Mouse (Mus musculus) 3134 (cell line): ENCODE data around the gene Eif4g1.
A peak's percentile ranks its signal among the peaks of the same experiment; 100 is the strongest.

Experiments used
- DNase-seq: peaks from one replicate; pipeline ENCODE4 v3.0.0-alpha.2; 2011; ENCODE audit warnings: low spot score; ENCODE audit not compliant: insufficient read length; ENCODE audit errors: extremely low read depth

Gene Eif4g1

DNA sequence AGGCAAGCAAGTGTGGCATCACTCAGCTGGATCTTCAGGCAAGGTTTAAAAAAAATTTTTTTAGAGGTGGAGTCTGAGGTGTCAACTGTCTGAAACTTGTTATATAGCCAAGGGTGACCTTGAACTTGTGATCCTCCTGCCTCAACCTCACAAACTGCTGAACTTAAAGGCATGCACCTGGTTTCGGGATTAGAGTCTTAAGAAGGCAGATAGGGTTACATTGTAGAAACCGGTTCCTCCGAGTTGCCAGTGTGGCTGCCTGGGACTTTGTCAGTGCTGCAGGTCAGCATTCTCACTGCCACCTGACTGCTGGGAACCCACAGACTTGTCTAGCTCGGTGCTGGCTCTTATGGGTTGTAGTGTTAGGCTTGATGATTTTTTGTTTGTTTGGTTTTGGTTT, 55.1 kb downstream of the Eif4g1 start:
- DNase-seq: no peak

DNA sequence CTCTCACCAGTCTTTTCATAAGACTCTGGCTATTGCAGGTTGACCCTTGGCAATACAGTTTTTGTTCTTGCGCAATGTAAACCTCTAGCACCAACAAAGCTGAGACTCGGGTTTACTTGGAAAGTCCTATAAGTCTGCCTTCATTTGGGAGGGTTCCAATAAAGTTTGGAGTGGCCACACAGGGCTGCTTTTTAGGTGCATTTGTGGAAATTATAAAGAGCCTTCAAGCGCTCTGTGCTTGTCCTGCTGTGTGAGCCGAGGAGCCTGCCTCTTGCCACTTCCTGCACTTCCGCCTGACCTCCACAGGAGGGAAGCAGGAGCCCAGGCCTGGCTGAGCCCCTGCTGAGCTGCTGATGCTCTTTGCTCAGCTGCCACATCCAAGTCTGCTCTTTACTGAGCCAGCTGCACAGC, 56.2 kb downstream of the Eif4g1 start:
- peak; percentile 59 for DNase-seq

DNA sequence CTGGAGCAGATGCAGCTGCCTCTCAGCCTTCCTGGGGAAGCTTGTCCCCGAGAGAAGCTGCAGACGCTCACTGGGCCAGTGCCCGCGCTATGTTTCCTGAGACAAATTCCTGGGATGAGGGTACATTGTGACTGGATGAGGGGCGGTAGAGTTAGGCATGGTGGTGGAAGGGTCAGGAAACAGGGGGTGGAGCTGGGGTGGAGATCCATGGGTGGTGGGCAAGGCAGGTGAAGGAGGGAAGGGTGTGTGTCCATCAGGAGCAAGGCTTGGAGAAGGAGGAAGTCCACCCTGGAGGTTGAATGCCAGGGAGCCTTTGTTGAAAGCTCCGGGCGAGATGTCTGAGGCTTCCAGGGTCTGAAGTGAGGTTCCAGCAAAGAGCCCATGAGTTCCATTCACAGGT, 57.2 kb downstream of the Eif4g1 start:
- no peak for DNase-seq

DNA sequence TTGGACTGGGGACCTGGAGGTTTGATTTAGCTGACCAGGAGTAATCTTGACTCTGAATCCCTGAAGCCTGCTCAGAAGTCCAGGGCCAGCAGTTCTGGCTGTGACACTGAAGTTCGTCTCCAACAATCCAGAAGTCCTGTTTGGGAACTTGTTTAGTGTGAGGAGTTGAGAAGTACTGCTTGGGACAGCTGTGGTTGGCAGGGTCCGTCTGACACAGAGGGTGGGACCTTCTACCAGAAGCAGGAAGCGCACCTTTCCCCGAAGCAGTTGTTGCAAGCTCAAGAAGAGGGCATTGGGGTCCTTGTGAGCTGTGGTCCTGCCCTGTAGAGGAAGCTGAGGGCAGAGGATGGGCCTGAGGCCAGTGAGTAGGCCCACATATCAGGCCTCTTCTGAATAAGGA, 57.6 kb downstream of the Eif4g1 start:
- DNase-seq: no peak

DNA sequence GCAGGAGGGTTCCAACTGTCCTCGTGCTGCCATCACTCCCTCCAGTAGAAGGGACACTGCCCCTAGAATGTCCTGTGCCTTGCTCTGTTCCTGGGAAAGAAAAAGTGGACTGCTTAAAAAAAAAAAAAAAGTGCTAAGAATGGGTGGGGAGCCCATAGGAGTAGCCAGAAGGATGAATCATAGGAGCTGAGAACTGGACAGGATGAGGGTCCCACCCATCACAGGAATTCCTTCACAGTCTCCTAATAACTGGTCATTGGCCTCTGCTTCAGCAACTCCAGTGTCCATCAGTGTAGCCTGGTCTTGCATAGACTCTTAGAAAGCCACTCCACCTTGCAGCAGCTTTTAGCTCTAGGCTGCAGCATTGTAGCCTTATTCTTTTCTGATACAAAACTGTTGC, 58.3 kb downstream of the Eif4g1 start:
- DNase-seq: peak; percentile 74

DNA sequence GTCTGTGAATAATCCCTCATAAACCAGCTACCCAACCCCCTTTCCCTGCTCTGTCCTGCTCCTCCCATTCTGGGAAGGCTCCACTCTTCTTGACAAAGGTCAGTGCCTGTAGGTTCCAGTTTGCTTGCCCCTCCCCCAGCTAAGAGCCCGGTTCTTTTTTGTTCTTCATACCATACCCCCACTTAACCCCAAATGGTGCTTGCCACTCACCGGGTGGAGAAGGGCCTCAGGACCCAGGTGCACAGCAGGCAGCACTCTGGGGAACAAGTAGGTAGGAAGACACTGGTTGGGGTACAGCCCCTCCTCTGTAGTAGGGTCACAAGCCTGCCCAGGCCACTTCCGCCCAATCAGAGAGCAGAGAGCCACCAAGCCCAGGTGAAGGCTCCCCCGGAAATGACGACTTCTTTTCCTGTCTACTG, 62.2 kb downstream of the Eif4g1 start:
- DNase-seq: no peak

DNA sequence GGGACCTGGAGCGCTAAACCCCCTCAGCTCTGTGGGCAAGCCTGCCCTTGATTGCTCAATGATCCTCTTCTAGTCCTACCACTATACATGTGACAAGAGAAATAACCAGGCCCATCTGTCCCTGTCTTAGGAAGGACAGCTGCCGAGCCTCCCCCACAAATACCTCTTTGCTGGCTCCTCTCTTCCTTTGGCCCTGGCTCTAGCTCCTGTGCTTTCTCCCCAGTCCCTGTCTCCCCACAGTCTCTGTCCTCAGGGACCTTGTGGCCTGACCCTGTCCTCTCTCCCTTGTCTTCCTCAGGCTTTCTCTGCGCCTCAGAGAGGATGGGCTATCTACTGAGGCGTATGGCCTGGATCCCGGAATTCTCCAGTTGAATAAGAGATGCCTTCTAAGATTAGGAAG, 63.6 kb downstream of the Eif4g1 start:
- no peak for DNase-seq

DNA sequence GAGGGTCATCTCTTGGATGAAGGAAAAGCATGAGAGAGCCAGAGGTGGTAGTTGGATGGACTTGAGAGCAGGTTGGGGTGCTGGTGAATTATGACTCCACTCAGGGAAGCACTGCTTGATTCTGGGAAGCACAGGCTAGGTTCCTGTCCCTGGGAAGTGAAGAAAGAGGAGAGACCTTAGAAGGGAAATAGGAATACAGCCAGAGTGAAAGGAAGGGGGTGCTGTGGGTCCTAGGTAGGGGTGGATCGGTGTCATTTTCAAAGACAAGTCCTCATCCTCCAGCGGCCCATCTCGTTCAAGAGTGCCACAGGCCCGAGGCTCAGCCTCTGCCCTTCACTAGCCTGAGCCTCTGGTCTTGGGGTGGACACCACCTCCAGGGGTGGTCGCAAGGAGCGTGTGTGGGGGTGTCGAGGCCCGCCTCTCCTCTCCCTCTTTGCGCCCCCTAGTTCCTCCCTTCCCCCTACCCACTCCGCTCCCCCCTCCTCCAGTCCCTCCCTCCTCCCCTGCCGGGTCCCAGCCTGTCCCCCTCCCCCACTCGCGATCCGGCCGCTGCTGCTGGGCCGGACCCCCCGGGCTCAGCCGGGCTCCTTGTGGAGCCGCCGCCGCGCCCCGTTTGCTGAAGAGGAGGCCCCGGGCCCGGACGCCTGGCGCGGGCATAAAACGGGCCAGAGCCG, 64.3 kb downstream of the Eif4g1 start:
- no peak for DNase-seq

DNA sequence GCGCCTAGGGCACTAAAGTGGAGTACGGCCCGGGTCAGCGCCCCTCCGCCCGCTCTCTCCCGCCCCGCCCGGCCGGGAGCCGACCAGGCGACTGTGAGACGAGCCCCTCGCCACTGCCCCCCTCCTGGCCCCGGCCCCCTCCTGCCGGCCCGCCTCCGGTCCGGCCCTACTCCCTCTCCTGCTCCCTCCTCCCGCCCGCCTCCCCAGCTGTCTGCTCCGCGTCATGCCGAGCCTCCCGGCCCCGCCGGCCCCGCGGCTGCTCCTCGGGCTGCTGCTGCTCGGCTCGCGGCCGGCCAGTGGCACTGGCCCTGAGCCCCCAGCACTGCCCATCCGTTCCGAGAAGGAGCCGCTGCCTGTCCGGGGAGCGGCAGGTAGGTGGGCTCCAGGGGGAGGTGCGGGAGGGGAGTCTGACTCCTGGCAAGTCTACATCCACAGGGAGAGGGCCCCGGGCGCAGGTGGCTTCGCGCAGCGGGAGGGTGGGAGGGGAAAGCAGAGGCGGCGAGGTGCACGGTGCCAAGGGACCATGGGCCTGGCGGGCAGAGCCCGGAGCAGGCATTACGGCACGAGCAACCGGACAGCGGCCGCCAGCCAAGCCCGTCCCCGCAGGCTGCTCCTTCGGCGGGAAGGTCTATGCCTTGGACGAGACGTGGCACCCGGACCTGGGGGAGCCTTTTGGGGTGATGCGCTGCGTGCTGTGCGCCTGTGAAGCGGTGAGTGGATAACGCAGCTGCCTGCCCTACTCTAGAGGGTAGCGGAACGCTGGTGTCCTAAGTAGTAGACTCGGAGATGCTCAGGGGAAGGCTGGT, 65.0 kb downstream of the Eif4g1 start, which contains the start of gene Chrd:
Gene Chrd (plus strand): TSS at position 203 of the 806 bp plus-strand sequence.
- DNase-seq: peak; percentile 71

DNA sequence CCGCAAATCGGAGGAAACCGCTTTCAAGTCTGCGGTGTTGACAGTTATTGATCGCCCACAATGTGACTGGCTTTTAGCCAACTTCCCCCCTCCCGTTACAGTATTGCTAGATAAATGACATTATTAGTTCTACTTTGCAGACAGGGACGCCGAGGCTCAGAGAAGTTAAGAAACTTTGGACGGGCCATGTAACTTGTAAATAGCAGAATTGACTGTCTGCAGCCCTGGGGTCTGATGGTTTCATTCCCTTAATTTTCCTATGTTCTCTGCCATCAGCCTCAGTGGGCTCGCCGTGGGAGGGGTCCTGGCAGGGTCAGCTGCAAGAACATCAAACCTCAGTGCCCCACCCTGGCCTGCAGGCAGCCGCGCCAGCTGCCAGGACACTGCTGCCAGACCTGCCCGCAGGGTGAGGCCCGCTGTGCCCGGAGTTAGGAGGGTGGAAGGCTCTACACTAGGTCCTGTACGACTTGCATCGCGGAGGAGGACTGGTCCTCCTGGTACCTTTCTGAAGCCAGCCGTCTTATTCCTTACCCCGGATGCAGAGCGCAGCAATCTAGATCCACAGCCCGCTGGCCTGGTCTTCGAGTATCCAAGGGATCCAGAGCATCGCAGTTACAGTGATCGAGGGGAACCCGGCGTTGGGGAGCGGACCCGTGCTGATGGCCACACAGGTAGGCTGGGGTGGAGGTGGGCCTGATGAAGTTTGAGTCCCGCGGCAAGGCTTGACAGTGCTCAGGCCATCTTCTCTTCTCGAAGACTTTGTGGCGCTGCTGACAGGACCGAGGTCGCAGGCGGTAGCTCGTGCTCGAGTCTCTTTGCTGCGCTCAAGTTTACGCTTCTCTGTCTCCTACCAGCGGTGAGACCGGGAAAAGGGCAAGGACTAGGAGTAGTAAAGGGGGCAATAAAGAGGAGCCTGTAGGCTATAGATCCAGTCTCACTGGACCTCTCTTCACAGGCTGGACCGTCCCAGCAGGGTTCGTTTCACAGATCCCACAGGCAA, 65.9 kb downstream of the Eif4g1 start, which contains the start of gene Thpo:
Gene Thpo (minus strand): TSS at position 781 of the 1,000 bp plus-strand sequence.
- no peak for DNase-seq

DNA sequence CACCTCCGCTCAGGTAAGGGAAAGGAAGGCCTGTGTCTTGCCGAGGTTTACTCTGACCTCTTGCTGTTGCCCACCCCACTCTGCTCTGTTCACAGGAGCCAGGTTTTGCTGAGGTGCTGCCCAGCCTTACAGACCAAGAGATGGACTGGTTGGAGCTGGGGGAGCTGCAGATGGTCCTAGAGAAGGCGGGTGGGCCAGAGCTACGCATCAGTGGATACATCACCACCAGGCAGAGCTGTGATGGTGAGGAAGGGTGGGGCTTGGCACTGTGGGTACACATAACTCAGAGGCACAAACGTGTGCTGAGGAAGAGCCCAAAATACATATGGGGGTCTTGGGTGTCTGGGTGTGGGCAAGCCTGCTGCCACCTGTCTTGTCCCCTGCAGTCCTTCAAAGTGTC, 67.5 kb downstream of the Eif4g1 start:
- no peak for DNase-seq

DNA sequence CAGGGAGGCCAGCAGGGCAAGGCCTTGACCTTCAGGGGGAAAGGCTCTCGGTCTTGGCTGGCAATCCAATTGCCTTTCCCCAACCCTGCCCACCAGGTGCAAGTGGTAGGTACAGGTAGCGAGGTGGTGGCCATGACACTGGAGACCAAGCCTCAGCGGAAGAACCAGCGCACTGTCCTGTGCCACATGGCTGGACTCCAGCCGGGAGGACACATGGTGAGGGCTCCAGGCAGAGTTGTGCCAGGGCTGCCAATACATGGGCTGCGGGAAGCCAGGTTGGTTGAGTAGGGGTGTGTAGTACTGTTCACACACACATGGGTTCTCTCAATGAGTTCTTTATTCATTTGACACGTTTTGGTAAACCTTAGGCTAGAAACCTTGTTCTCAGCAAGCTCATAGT, 68.1 kb downstream of the Eif4g1 start:
- DNase-seq: no peak

DNA sequence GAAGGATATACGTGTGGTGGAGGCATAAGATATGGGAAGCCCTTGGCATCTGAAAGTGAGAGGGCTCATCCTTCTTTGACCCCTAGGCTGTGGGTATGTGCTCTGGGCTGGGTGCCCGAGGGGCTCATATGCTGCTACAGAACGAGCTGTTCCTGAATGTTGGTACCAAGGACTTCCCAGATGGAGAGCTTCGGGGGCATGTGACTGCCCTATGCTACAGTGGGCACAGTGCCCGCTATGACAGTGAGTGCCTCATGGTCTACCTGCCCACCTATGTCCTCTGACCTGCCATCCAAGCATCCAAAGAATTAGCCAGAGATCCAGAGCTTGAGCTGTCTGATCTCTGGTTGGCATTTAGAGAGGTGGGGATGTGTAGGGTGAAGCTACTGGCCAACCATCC, 68.7 kb downstream of the Eif4g1 start:
- no peak for DNase-seq

DNA sequence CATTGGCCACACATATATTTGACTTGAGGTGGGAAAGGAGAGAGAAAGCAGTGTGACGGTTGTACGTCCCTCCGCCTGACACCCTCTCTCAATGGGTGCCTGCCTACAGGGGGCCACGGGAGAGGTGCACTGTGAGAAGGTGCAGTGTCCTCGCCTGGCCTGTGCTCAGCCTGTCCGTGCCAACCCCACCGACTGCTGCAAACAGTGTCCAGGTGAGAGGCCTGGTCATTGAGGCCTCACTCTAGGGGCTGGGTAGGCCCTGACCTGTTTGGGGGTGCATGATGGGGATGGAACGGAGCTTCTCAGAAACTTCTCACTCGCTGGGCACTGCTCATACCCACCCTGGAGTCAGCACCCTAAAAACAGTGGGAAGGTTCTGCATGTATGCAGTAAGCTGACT, 71.7 kb downstream of the Eif4g1 start:
- DNase-seq: no peak
